Comparison of ENCODE assay signal across 11 mouse cellular contexts in genomic region chr16:95820013-95820412, GRCm38 (mm10).
DNase-seq lines count a peak whose midpoint lies in the region; ATAC-seq and TF ChIP-seq lines count a peak whose summit lies in the region.
"Had no signal": no experiment of that assay in that cellular context is flagged by ENCODE, and none has a peak within 500 bp of the region (broad histone marks: within the 10 kb centered on the region; RNA-seq: fewer than 3 reads in every experiment).

No protein-coding gene starts in this region.

- 25% methylated on average over 1 of the region's 1 CpGs for WGBS in liver, embryonic 13.5 days (ENCODE audit: insufficient replicate concordance)

- no peaks in the 10 kb centered on the region for H3K4me1 ChIP-seq in ES-E14 (ENCODE audit: control insufficient read depth in 2 of 2, insufficient read depth in 2 of 2, low read length in 2 of 2, poor library complexity in 1 of 2)
- peaks cover 18% of the 10 kb centered on the region for H3K4me1 ChIP-seq in liver, embryonic 13.5 days (replicated peaks)

- peak; percentile 69 for ATAC-seq in erythroid progenitor cell, adult 5-6 weeks (replicated peaks; ENCODE audit: low FRiP score, poor library complexity, severe bottlenecking)
- ATAC-seq in liver, embryonic 13.5 days (ENCODE audit: low read depth): peak; percentile 70

- H3K9ac ChIP-seq in ES-E14 (ENCODE audit: insufficient read depth, low read depth, low read length, poor library complexity, severe bottlenecking): no peak overlapping the region
- H3K9ac ChIP-seq in liver, embryonic 13.5 days: no peak overlapping the region
- H3K9ac ChIP-seq: kidney, embryonic 15.5 days had no signal

- peak; percentile 12 for DNase-seq in ES-E14 (ENCODE audit: low read depth, low spot score)
- no peak for DNase-seq in liver, embryonic 13.5 days
- peak; percentile 34 for DNase-seq in splenic B cell, adult 2 months (ENCODE audit: low read depth, low spot score)
- no peak for DNase-seq in ovary, adult 18-20 months (ENCODE audit: low spot score)
- no peak for DNase-seq in yolk sac, embryonic 10.5 days (ENCODE audit: low spot score)
- no peak for DNase-seq in urinary bladder, postnatal 14 days (ENCODE audit: low spot score)
- DNase-seq: adrenal gland, adult 8-10 months had no signal

- H3K27me3 ChIP-seq in liver, embryonic 13.5 days: peaks cover 3% of the 10 kb centered on the region; the same call in 1 of the 2 replicates
- no peaks in the 10 kb centered on the region for H3K27me3 ChIP-seq in splenic B cell, adult 2 months (ENCODE audit: control insufficient read depth, insufficient read depth, low read length, poor library complexity, severe bottlenecking)
- H3K27me3 ChIP-seq: kidney, embryonic 15.5 days had no signal

- no peak overlapping the region for H3K4me2 ChIP-seq in liver, embryonic 13.5 days
- H3K4me2 ChIP-seq: kidney, embryonic 15.5 days had no signal

- no peak overlapping the region for H3K27ac ChIP-seq in ES-E14 (ENCODE audit: insufficient read depth, low read depth, low read length, poor library complexity, severe bottlenecking)
- H3K27ac ChIP-seq in liver, embryonic 13.5 days: no peak overlapping the region
- H3K27ac ChIP-seq: heart, embryonic 10.5 days; hindbrain, embryonic 10.5 days; kidney, embryonic 15.5 days had no signal

- in situ Hi-C loops in ES-E14 (cut with MboI; ENCODE audit: low sequenced_read_pairs in 2 of 2, unreplicated experiment in 2 of 2): no loop called here

- 0 out of 2 replicates have a peak, but pooled peaks cover 4% of the 10 kb centered on the region for H3K9me3 ChIP-seq in ES-E14 (ENCODE audit: control insufficient read depth, insufficient read depth, low read depth, low read length)
- H3K9me3 ChIP-seq in liver, embryonic 13.5 days (replicated peaks): no peaks in the 10 kb centered on the region
- H3K9me3 ChIP-seq: heart, embryonic 10.5 days; kidney, embryonic 15.5 days had no signal

- no peaks in the 10 kb centered on the region for H3K36me3 ChIP-seq in ES-E14 (ENCODE audit: control insufficient read depth, insufficient read depth, low read length, poor library complexity, severe bottlenecking)
- H3K36me3 ChIP-seq in liver, embryonic 13.5 days: no peaks in the 10 kb centered on the region
- H3K36me3 ChIP-seq in splenic B cell, adult 2 months (ENCODE audit: control insufficient read depth, insufficient read depth, low read length, poor library complexity, severe bottlenecking): no peaks in the 10 kb centered on the region
- H3K36me3 ChIP-seq: heart, embryonic 10.5 days; hindbrain, embryonic 10.5 days; kidney, embryonic 15.5 days had no signal

- no peak overlapping the region for H3K4me3 ChIP-seq in ES-E14 (ENCODE audit: insufficient read depth in 1 of 2, low read depth in 1 of 2, low read length in 2 of 2, poor library complexity in 1 of 2, severe bottlenecking in 1 of 2)
- H3K4me3 ChIP-seq in liver, embryonic 13.5 days (replicated peaks): no peak overlapping the region
- H3K4me3 ChIP-seq: heart, embryonic 10.5 days; hindbrain, embryonic 10.5 days; kidney, embryonic 15.5 days had no signal

TF ChIP-seq in ES-E14, 5 proteins besides CTCF, POLR2A, EP300 and RAD21:
- no peak for TF ChIP-seq MAFK (IDR thresholded peaks at IDR 0.05; ENCODE audit: insufficient read depth, low read depth, low read length)
- TF ChIP-seq ZC3H11A (IDR thresholded peaks at IDR 0.05; ENCODE audit: borderline replicate concordance, low read depth, low read length): no peak
- no peak for TF ChIP-seq ZNF384 (IDR thresholded peaks at IDR 0.05; ENCODE audit: low read depth, low read length)
- no peak for TF ChIP-seq HCFC1 (IDR thresholded peaks at IDR 0.05; ENCODE audit: borderline replicate concordance, insufficient read depth, low read length)
- TF ChIP-seq CHD2 (IDR thresholded peaks at IDR 0.05; ENCODE audit: low read depth, low read length): no peak

Comparison
In these comparisons a context has a peak if more than half of its experiments do, and no peak if none do; other contexts are left out.
1. DNase-seq: peak in ES-E14 (single experiment) and splenic B cell, adult 2 months (single experiment); none in liver, embryonic 13.5 days (single experiment), ovary, adult 18-20 months (single experiment), yolk sac, embryonic 10.5 days (single experiment) and urinary bladder, postnatal 14 days (single experiment).